Mouse (Mus musculus): ENCODE measurements around the gene Mst1.

Mst1 gene

DNA sequence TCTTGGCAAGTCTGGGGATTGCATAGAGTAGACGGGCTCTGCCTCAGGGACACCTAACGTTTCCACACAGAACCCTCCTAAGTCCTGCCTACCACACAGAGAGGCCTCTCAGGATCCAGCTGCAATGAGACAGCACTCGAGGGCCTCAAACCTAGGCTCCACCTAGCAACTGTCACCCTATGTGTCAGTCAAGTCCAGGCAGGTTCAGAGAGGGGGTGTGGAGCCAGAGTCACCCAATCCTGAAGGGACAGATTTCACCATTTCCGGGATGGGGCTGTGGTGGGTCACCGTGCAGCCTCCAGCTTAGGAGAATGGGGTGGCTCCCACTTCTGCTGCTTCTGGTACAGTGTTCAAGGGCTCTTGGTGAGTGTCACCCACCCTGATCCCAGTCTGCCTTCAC, at the start of gene Mst1:
Mst1 (plus strand) TSS at position 269 of the 400 bp plus-strand sequence.
- DNase-seq = no peak

DNA sequence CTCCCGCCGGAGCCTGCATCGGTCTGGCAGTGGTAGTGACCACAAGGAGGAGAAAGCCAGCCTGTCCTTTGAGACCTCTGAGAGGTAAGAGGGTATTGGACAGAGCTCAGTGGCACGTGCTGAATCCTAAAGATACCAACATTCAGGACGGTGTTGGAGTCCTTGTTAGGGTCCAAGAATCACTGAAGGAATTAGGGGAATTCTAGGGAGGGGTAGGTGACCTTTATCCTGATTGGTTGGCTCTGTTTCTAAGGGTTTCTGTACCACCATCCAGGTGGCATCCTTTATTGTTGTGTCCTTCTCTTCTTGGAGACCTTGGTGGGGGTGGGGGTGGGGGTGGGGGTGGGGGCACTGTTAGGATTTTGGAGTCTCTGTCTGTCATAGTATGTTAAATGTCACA, 48.1 kb upstream of the Mst1 start:
- no peak for DNase-seq

DNA sequence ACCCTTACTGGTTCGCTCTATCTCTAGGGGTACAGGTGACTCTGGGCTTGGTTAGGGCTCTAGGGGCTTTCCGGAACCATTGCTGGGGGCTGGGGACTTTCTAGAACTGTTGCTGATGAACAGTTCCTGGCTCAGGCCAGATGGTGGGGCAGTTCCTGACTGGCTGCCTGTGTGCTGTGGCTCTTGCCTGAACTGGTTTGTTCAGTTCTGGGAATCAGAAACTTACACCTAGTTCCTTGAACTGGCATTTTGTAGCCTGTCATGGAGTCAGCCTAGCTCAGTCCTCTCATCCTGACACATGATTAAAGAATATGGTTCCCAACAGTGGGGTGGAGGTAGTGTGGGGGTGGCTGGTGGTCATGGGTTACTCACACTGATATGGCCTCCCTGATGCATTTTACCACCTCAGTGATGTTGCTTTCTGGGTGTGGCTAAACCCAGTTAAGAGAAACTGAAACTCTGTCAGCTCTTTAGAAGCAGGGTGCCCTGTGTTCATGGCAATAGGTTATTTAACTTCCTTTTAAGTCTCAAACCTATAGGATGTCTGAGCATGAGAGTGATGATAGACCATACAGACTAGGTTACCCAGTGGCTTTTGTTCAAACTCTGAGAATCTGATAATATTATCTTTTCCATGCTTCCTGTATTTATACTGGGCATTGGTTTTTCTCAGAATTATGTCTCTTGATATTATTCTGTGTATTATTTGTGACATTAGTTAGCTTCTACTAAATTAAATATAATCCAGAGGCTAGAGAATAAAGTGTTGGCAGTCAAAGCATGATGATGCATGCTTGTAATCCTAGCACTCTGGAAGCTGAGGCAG, 44.7 kb upstream of the Mst1 start:
- no peak for DNase-seq

DNA sequence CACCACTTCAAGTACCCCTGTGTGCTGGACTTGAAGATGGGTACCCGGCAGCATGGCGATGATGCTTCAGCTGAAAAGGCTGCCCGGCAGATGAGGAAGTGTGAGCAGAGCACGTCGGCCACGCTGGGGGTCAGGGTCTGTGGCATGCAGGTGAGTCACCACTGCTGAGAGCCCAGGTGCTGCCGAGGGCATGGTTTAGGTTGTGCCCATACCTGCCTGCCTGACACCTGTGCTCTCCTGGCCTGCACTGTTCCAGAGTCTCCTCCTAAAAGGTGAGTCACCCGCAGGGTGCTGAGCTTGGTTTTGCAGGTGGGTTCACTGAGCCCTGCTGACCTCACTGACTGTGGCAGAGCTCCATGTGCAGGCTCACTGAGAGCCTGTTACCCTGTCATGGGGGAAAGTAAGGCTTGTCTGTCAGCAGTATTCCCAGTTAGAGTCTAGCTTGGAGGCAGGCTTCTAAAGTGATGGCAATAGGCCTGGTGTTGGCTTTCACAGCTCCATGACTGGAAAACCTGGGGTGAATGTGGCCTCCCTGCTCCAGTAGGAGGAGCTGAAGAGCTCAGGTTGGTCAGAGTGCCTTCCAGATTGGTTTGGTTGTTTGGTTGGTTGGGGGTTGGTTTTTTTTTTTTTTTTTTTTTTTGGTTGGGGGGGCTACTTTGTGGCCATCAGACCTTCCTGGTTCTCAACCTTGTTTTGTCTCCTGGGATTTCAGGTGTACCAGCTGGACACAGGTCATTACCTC, 35.3 kb upstream of the Mst1 start:
- no peak for DNase-seq

DNA sequence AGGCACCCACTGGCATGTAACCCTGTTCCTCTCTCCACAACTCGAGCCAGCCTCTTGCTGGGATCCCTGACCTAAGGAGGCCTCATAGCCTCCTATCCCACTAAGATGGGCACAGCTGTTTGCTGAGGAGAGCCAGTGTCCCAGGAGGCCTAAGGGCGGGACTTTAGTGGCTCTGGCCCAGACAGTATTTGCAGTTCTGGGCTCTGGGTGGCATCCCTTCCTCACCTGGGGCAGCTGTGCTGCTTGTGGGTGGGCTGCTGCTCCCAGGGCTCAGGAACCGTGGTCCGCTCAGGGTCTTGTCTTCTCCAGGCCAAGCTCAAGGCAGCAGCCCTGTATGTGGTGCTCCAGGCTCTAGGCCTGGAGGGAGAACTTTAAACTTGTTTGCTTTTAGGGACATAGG, 33.7 kb upstream of the Mst1 start:
- DNase-seq = no peak

DNA sequence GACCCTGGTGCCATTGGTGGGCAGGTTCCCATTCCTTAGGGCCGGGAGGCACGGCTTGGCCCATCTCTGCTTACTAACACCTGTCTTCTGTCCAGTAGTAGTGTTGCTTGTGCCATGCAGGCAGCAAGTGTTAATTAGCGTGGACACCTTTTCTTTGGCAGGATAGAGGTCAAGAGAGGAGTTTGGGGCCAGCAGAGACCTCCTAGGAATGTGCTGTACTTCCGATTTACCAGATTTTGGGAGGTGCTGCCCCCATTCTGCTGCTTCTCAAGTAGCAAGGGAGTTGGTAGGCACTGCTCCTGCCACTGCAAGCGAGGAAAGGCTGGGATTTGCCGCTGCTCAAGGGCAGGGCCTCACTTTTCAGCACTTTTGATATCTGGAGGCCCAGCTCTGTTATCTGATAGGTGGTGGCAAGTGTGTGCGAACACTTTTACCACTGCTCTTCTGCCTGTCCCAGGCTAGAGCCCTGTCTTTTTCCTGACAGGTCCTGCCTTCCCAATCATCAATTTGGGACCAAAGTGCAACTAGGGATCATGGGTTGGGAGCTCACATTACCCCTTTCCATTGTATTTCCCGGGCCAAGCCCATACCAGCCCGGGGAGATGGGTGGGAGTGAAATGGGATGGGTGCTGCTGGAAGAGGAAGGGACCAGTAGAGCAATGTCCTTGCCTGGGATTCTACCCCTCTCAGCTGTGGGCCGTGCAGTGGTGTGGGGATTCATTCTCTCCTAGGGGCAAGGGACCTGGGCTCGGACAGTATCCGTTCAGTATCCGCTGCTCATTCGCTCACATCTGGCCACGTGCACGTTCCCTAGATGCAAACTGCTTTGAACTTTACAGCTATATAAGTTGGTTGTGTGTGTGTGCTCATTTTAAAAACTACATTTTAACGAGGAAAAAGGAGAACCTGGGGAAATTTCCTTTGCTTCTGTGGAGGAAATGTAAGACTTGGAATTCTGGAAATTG, 32.4 kb upstream of the Mst1 start:
- no peak for DNase-seq

DNA sequence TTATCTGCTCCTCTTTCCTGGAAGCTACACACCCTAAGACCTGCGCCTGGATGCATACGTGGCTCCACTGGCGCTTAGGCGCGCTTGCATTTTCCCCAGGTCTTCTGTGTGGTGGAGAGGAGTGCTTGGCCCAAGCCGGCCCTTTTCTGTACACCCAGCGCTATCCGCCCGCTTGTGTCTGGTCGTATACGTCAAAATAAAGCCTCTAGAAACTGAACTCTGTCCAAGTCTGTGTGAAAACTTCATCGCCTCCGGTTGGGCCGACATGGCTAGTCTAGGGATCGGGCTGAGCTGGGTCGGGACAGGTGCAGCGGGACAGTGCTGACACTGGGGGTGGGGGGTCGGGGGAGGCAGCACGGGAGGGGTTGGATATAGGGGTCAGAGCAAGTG, 31.7 kb upstream of the Mst1 start:
- DNase-seq = no peak

DNA sequence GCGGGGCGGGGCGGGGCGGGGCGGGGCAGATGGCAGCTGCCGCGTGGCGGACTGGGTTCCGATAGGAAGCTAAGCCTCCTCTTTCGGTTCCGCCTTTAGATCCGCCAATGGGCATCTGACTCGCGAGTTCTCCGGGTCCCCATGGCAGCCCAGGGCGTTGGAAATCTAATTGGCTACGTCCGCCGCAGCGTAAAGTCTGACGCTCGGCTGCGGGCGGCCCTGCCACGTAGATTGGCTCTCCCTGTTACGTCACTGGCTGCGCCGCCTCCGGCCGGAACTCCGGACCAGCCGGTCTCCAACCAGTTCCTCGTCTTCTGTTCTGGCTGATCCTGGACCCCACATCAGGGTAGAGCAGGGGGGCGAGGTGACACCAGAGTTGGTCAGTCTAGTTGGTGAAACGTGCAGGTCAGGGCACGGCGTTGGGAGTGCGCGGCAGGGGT, 31.2 kb upstream of the Mst1 start, which contains the start of gene Gmppb:
Gmppb (plus strand) TSS at position 227 of the 440 bp plus-strand sequence.
- DNase-seq = peak; percentile 98

DNA sequence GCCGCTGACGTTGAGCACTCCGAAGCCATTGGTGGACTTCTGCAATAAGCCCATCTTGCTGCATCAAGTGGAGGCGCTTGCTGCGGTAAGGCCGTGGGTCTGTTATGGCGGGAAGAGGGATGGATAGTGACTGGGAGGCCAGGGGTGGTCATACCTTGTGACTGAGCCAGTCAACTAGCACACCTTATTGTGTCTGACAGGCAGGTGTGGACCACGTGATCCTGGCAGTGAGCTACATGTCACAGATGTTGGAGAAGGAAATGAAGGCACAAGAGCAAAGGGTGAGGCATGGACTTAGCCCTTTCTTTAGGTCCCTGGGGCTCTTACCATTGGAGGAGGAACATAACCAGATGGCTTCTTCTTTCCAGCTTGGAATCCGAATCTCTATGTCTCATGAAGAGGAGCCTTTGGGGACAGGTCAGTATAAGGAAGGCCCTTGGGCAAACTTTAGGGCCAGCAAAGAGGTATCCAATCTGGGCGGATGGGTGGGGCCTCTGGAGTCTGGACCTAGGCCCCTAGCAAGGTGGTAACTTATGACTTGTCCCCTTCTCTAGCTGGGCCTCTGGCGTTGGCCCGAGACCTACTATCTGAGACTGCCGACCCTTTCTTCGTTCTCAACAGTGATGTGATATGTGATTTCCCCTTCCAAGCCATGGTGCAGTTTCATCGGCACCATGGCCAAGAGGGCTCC, 30.5 kb upstream of the Mst1 start:
- DNase-seq = no peak

DNA sequence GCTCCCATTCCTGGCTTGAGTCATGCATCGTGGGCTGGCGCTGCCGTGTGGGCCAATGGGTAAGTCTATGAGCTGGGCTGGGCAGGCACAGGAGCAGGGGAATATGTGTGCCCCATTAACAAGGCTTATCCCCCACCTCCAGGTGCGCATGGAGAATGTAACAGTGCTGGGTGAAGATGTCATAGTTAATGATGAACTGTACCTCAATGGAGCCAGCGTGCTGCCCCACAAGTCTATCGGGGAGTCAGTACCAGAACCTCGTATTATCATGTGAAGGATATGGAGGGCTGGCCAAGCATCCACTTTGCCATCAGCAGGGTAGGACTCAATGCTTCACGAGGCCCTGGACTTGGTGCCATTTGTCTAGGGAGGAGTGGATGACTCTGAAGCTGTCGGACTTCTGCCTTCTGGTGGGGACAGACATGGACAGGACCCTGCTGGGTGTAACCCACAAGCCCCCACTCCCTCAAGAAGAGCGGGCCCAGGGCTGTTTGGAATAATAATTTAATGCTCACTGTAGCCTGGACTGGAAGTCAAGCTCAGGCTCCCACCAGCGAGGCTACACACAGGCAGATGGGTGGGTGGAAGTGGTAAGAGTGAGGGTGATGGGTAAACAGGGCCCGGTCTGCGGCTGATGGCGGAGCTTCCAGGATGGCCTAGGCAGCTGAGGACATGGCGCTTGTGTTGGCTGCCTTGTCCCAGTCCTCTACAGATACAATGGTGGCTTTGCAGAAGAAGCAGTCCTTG, 28.9 kb upstream of the Mst1 start:
- DNase-seq = no peak

DNA sequence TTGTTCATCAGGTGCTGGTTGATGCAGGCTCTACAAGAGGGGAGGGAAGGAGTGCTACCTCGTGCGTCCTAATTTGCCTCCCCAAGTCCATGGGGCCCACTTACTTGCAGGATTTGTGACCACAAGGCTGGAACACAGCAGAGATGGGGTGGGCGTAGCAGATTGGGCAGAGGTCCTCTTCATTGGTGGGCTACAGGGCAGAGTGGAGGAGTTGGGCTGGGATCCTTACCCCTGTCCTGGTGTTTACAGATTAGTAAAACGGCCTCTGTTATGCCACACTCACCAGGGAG, 28.4 kb upstream of the Mst1 start:
- DNase-seq = no peak

DNA sequence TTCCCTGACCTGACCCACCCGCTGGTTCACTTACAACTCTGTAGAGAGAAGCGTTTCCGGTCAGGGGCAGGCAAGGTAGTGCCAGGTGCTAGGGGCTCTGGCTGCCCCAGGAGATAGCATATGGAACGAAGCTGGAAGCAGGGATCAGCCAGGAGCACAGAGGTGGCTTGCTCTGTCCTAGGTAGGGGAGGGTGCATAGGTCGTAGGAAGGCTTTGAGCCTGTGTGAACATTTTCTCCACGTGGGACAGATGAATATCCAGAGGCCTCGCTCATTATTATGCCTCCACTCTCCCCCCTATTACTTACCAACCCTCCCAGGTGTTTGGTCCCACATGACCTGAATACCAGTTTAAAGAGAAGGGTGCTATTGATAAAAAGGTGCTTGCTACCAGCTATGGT, 27.8 kb upstream of the Mst1 start:
- no peak for DNase-seq

DNA sequence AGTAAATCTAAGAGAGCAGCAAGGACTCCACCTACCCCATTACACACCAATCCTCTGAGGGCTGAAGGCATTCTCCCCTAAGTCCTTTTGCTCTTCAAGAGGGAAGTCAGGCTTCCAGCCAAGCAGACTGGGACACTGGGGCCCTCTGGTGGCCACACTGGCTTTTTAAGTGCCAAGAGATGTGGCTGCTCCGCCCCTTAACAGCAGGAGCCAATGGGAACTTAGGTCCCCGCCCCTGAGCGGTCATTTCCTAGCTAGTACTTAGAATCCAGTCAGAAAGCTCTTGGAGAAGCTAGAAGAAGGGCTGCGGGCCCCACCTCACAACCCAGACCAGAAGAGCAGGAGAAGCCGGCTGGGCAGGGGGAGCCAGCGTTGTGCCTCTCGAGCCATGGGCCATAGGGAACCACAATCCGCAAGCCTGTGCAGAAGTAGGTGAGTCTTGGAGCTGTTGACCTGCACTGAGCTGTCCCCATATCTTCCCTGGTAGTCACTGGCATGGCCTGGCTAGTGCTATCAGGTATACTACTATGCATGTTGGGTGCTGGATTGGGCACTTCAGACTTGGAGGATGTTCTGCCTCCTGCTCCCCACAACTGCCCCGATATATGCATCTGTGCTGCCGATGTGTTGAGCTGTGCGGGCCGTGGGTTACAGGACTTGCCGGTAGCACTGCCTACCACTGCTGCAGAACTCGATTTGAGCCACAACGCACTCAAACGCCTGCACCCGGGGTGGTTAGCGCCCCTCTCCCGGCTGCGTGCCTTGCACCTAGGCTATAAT, 27.2 kb upstream of the Mst1 start, which contains the start of gene Amigo3:
Amigo3 (plus strand) TSS at position 275 of the 780 bp plus-strand sequence.
- DNase-seq = peak; percentile 96

DNA sequence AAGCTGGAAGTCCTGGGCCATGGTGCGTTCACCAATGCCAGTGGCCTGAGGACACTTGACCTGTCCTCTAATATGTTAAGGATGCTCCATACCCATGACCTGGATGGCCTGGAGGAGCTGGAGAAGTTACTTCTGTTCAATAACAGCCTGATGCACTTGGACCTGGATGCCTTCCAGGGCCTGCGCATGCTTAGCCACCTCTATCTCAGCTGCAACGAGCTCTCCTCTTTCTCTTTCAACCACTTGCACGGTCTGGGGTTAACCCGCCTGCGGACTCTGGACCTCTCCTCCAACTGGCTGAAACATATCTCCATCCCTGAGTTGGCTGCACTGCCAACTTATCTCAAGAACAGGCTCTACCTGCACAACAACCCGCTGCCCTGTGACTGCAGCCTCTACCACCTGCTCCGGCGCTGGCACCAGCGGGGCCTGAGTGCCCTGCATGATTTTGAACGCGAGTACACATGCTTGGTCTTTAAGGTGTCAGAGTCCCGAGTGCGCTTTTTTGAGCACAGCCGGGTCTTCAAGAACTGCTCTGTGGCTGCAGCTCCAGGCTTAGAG, 26.5 kb upstream of the Mst1 start:
- no peak for DNase-seq

DNA sequence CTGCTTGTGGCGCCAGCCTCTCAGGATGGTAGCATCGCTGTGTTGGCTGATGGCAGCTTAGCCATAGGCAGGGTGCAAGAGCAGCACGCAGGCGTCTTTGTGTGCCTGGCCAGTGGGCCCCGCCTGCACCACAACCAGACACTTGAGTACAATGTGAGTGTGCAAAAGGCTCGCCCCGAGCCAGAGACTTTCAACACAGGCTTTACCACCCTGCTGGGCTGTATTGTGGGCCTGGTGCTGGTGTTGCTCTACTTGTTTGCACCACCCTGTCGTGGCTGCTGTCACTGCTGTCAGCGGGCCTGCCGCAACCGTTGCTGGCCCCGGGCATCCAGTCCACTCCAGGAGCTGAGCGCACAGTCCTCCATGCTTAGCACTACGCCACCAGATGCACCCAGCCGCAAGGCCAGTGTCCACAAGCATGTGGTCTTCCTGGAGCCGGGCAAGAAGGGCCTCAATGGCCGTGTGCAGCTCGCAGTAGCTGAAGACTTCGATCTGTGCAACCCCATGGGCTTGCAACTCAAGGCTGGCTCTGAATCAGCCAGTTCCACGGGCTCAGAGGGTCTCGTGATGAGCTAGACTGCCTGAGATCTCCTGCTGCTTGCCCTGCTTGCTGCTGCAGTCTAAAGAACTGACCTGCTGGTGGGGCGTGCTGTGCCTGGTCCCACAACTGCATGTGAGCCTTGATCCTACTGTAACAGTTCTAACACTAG, 25.8 kb upstream of the Mst1 start:
- DNase-seq = no peak

DNA sequence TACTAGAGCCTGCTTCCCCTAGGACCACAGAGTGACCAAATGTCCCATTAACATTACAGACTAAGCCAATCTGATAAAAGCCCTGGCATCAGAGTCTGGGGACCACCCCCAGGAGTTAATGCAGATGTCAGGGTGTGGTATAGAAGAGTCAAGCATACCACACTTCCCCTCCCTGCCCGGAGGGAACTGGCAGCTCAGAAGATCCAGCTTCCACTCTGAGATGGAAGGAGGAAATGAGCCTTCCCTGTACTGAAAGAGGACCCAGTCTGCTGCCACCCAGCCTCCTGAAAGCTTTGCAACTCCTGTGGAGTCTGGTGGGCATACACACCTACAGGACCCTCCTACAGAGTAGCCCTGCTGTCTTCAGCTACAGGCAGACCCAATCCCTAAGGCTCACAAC, 25.2 kb upstream of the Mst1 start:
- DNase-seq = no peak

DNA sequence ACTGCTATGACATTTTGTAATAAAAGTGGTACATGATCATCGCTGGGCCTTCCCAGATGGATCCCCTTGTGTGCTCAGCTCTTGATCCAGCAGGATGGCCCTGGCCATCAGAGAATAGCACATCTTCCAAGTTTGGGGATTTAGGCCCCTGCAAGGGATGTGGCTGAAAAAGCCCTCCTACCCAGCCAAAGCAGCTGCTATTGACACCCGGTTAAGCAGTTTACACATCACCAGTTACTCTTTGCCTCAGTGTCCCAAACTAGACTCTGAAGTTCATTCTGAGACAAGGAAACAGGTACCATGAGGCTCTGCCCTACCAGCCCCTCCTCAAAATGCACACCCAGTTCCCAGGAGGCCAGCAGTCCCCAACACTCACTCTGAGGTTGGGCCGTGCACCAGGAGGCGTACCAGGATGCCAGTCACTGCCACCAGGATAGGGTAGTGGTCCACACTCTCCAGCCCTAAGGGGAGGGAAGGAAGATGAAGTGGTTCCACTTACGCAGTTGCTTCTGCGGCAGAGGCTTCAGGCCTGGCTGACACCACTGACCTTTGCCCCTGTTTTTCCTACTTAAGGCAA, 24.5 kb upstream of the Mst1 start:
- DNase-seq = no peak

DNA sequence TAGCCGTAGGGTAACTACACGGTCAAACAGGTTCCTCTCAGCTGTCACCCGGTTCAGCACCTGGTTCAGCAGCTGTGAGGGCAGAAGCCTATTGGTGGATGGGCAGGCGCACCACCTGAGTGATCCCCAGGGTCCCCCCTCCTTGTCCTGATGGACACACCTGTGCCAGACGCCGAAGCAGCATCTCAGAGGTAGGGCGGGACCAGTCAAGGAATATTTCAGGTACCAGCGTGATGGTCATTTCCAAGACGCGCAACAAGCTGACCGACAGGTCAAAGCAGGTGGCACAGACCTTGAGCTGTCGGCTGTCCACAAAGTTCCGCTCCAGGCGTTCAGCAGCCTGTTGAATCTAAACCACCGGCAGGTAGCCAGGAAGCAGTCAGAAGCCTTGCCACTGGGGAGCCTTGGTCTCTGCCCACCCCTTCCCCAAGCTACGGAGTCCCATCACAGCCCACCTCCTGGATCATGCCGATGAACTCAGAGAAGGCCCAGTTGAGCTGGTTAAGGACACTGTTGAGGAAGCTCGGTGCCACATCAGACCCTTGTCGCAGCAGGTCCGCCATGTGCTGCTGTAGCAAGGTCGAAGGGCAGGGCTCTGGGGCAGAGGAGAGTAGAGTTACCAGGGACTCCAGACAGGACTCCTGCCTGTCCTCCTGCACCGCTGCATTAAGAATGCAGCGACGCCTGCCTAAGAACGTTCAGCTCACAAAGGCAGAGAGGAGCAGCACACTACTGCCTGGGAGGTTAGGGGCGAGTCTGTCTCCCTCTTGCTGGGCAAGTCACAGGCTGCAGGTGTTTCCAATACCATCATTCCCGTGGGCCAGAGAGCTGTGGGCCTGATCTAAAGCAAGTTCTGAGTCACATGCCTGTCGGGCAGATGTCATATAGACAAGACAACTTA, 23.6 kb upstream of the Mst1 start:
- DNase-seq = no peak

DNA sequence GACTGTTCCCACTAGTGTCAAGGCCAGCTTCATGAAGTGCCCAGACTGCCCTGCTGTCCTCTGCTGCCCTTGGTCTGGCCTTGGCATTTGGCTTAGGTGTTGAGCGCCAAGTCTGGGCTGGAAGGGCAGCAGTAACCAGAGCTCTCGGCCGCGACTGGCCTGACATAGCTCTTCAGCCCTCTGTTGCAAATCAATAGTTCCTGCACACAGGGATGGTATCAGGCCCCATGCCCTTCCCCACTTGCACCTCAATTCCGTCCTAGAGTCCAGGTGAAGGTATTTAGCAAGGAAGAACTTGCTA, 23.0 kb upstream of the Mst1 start:
- no peak for DNase-seq
